Mouse (Mus musculus) thymus, adult 2 months (tissue): ENCODE measurements at regions not wholly inside any gene's neighbourhood (a gene's known extent, or its start where the extent isn't known, plus 50 kb on each side); places are given as distances from the start of the nearest gene placed in this dataset.
"Not testable (repeated sequence)": the region's sequence is repeated elsewhere in the genome, so short reads cannot be mapped to it uniquely, and the experiment has no call there.

ENCODE experiments used
- DNase-seq: peaks from one replicate; pipeline ENCODE4 v3.0.0; 2021
- H3K27ac ChIP-seq: fragments of 200-500 bp; 2 replicates; pipeline ENCODE4 v1.5.1; 2012; ENCODE audit warnings: low read length, control low read depth; ENCODE audit not compliant: control insufficient read depth, insufficient read depth
- H3K27me3 ChIP-seq: fragments of 200-500 bp; 2 replicates; pipeline ENCODE4 v1.6.1; 2012; ENCODE audit warnings: mild to moderate bottlenecking, low read length, moderate library complexity, mixed read lengths; ENCODE audit not compliant: control insufficient read depth, insufficient read depth
- H3K36me3 ChIP-seq: fragments of 200-500 bp; 2 replicates; pipeline ENCODE4 v1.6.1; 2012; ENCODE audit warnings: mild to moderate bottlenecking, low read length, moderate library complexity; ENCODE audit not compliant: control insufficient read depth, insufficient read depth
- H3K4me1 ChIP-seq: fragments of 200-500 bp; replicated peaks from 2 replicates; pipeline ENCODE4 v1.6.1; 2012; ENCODE audit warnings: low read length; ENCODE audit not compliant: control insufficient read depth, insufficient read depth
- H3K4me3 ChIP-seq: fragments of 200-500 bp; 2 replicates; pipeline ENCODE4 v1.5.1; 2012; ENCODE audit warnings: mild to moderate bottlenecking, low read length, control low read depth, moderate library complexity; ENCODE audit not compliant: control insufficient read depth, insufficient read depth
- CTCF ChIP-seq: fragments of 200-500 bp; IDR thresholded peaks from 2 replicates; pipeline ENCODE4 v1.5.1; 2012; ENCODE audit warnings: mild to moderate bottlenecking, control low read depth, low read length, moderate library complexity, borderline replicate concordance; ENCODE audit not compliant: control insufficient read depth, poor library complexity, insufficient read depth; ENCODE audit errors: extremely low read depth
- POLR2A ChIP-seq: fragments of 200-500 bp; IDR thresholded peaks from 2 replicates; pipeline ENCODE4 v1.6.1; 2012; ENCODE audit warnings: mild to moderate bottlenecking, low read length, control low read depth, moderate library complexity; ENCODE audit not compliant: control insufficient read depth, poor library complexity, insufficient read depth; ENCODE audit errors: extremely low read depth
- WGBS: fragments of 180-500 bp; shearing (Covaris S2); methylation state at CpG from one replicate; pipeline ENCODE4 v1.1.7; 2018; 5-methylcytosine and 5-hydroxymethylcytosine counted together

DNA sequence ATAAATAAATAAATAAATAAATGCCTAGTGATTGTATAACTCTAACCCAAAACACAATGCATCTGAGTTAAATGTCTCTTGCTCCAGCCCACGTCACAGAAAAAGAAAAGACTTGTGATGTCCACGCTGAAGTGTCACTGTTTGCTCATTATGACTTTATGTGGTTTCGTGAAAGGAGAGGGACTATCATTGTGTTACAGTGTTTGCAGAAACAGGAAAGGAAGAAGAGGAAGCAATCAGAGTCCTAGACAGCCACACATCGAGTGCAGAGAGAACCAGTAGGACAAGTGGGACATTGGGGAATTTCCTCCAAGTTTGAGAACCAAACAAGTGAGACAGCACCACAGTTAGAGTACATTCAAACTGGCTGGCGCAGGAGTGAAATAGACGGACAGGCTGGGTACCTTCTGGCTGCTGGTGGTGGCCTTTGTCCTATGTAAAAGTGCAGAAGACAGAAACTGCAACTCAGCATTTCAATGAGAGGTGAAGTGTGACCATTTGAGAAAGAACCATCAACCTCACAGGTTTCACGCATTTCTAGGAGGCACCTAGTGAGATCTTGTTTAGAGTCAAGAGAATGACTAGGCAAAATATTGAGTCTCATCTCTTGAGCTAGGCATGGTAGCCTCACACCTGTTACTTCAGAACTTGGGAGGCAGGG, 59.6 kb downstream of the Fasl start:
- H3K27ac ChIP-seq, result no peak overlapping the region
- H3K27me3 ChIP-seq, result no peaks in the 10 kb centered on the region
- TF ChIP-seq CTCF (no peak), POLR2A (no peak)
- H3K4me3 ChIP-seq, result no peak overlapping the region
- 29% methylated on average over 7 of the region's 7 CpGs for WGBS
- DNase-seq, result no peak
- no peaks in the 10 kb centered on the region for H3K36me3 ChIP-seq
- H3K4me1 ChIP-seq, result 0 out of 2 replicates have a peak, but pooled peaks cover 2% of the 10 kb centered on the region

DNA sequence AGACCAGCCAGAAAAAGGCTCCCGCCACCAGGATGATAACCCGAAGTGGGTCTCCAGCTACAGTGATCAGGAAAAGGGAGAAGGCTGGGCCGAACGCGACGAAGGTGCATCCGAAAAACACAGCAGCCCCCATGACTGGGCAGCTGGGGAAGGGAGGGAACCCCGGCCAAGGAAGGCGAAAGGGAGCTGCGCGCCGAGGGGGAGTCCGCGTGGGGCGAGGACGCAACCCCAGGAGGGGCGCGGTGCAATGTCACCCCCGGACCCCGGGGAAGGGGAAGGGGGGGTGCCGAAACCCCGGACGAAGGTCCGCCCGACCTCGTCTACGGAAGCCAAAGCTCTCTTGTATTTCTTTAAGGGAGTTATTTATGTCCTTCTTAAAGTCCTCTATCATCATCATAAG, 60.9 kb downstream of the Fasl start:
- 92% methylated on average over 16 of the region's 27 CpGs for WGBS
- not testable (repeated sequence) for H3K36me3 ChIP-seq

DNA sequence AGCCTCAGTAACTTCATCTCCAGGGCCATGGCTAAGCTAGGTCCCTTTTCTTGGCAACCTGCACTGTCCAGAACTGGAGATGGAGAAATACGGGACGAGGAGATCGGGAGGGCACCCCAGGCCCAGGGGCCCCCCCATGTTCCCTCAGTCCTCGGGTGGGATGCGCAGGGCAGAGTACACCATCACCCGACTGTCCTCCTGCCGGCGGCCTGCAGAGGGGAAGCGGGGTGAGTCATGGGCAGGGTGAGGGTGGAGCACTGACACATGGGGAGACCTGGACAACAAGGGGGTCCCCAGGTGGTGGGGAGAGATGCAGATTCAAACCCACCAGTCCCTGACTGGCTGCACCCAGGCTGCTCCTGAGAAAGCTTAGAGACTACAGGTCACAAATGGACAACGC, 62.2 kb downstream of the Fasl start:
- not testable (repeated sequence) for DNase-seq, H3K36me3 ChIP-seq
- 100% methylated on average over 1 of the region's 10 CpGs for WGBS

More for the DNA sequence above, 60.9 kb downstream of the Fasl start:
- not testable (repeated sequence) for H3K4me1 ChIP-seq, H3K27ac ChIP-seq, H3K27me3 ChIP-seq, DNase-seq, H3K4me3 ChIP-seq

DNA sequence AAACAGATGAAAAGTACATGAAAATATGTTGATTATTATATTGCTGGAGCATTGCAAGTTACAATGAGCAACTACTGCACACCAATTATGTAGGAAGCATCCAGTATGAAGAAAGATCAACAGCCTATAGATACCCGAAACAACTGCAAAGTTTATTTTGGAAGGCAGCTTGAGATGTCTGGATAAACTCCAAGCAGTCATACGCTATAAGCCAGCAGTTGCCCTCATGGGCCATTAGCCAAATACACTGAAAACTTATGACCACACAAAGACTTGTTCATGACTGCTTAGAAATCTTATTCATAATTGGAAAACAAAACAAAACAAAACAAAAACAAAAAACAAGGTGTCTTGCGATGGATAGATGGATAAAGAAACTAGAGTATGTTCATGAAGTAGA, 68.4 kb downstream of the Fasl start:
- 90% methylated on average over 3 of the region's 3 CpGs for WGBS
- H3K27me3 ChIP-seq, result no peaks in the 10 kb centered on the region
- H3K27ac ChIP-seq, result no peak overlapping the region

More for the DNA sequence above, 62.2 kb downstream of the Fasl start:
- H3K27ac ChIP-seq, H3K4me3 ChIP-seq, H3K4me1 ChIP-seq, H3K27me3 ChIP-seq: not testable (repeated sequence)

DNA sequence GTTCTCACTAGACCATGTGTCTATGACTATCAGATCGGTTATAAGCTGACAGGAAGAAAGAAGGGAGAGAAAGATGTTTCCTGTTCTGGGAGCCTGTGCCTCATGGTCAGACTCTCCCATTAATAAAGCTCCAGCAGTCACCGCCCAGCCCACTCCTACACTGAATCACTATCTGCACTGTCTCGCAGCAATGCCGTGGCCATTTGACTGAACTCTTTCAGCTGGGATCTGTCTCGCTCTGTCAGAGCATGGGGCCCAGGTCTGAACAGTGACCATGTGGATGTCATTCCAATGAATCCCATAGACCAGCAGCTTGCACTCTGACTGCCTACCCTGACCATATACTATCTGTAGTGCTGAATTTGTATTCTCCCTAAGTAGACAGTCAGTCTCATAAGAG, 70.0 kb downstream of the Fasl start:
- TF ChIP-seq POLR2A (no peak), CTCF (no peak)
- Histone ChIP-seq H3K27ac (no peak overlapping the region), H3K27me3 (no peaks in the 10 kb centered on the region), H3K4me1 (no peaks in the 10 kb centered on the region), H3K36me3 (no peaks in the 10 kb centered on the region), H3K4me3 (no peak overlapping the region)
- DNase-seq, result no peak
- WGBS, result 68% methylated on average over 5 of the region's 5 CpGs

More for the DNA sequence above, 68.4 kb downstream of the Fasl start:
- Histone ChIP-seq H3K4me1 (no peaks in the 10 kb centered on the region), H3K36me3 (no peaks in the 10 kb centered on the region), H3K4me3 (no peak overlapping the region)
- TF ChIP-seq CTCF, result no peak
- TF ChIP-seq POLR2A, result no peak
- no peak for DNase-seq

DNA sequence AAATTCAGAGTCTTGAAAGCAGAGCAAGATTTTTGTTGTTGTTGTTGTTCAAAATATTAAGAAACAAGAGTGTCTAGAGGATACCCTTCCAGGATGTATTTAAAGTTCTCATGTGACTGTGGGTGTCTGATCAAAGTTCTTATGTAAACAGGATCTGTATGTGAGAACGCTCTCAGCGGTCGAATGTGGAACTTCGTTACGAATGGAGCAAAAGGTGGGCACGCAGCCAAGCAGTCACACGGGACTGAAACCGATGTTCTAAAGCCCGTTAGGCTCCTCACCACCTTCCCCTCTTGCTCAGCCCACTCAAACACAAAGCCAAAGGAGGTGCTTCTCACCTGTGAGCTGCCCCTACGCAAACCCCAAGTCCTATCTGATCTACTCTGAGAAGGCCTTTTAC, 75.4 kb downstream of the Fasl start:
- no peaks in the 10 kb centered on the region for H3K36me3 ChIP-seq
- H3K27me3 ChIP-seq, result no peaks in the 10 kb centered on the region
- peak; percentile 68 for DNase-seq
- peaks cover 4% of the 10 kb centered on the region for H3K4me1 ChIP-seq
- 2% methylated on average over 10 of the region's 10 CpGs for WGBS
- no peak for TF ChIP-seq POLR2A
- TF ChIP-seq CTCF, result 0 out of 2 replicates have a peak, but pooled peaks have one; percentile 33
- H3K4me3 ChIP-seq, result no peak overlapping the region
- no peak overlapping the region for H3K27ac ChIP-seq

DNA sequence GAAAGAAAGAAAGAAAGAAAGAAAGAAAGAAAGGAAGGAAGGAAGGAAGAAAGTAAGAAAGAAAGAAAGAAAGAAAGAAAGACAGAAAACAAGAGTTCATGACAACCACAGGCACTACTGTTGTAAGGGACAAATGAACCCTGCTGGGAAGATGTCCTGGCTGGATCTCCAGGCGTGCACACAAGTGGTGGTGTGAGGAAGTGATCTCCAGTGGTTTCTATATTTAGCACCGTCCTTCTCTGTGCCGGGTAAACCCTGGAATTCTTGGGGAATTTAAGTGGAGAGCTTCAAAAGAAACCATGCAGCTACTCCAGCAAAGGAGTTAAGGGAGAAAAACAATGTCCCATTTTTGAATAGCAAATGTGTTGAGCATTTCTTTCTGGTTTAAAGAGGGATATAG, 76.0 kb downstream of the Fasl start:
- Histone ChIP-seq H3K27me3 (no peaks in the 10 kb centered on the region), H3K4me1 (peaks cover 4% of the 10 kb centered on the region), H3K4me3 (no peak overlapping the region), H3K36me3 (no peaks in the 10 kb centered on the region), H3K27ac (no peak overlapping the region)
- TF ChIP-seq POLR2A, result no peak
- TF ChIP-seq CTCF, result no peak
- DNase-seq, result no peak
- 37% methylated on average over 3 of the region's 3 CpGs for WGBS
